Mouse (Mus musculus) spleen, postnatal 36 days (tissue): ENCODE data around the gene Cnpy1.

Experiments
- DNase-seq, 2 experiments: peaks; one replicate each; pipeline ENCODE4 v3.0.0; 2022; ENCODE audit warnings: low spot score in 2 of 2, mixed read lengths in 1 of 2

Cnpy1 gene

DNA sequence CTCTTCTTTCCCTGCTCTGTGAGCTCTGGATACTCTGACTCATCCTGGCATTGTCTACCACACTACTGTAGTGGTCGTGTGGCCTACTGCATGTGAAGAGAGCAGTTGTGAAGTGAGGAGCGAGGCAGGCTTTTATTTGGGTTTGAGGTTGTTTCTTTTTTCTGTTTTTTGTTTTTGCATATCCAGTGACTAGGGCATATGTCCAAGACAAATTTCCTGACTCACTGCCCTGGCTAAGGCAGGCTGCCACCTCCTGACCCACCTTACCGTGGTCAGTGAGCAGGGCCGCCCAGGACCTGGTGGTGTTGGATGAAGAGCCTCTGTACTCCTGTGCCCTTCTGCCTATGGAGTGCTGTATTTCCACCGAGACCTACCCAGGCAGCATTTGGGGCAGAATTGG lies 5.8 kb downstream of the Cnpy1 start:
- DNase-seq = no peak

DNA sequence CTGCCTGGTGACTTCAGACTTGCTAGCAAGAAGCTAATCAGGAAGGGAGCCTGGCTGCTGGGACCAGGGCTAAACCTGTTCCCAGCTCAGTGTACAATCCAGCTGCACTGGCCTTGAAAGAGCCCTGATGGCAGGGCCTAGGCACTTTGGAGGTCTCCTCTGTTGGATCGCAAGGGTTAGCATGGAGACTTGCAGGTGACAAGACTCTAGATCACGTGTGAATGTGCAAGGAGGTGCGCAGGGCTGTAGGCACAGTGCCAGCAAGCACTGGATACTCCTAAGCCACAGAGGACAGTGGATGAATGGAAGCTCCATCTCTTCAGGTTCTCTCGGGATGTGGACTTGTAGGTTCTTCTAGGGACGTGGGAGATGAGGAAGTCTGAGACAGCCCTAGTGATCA lies 6.7 kb downstream of the Cnpy1 start:
- no peak for DNase-seq

DNA sequence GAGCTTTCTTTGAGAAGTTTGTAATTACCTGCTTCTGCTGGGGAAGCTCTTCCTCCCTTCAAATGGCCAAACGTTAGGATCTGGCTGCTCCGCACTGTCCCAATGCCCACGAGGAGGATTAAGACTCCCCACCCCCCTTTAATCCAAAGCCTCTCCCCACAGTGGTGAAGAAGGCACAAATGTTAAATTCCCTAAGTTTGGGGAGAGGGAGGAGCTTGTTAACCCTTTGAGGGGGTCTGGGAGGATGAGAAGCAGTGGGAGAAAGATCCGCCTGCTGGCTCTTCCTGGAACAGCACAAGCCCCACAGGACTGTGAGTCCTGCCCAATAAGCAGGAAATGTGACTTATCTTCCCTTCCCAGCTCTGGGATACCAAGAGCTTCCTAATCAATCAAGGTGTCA lies 7.5 kb downstream of the Cnpy1 start:
- no peak for DNase-seq

DNA sequence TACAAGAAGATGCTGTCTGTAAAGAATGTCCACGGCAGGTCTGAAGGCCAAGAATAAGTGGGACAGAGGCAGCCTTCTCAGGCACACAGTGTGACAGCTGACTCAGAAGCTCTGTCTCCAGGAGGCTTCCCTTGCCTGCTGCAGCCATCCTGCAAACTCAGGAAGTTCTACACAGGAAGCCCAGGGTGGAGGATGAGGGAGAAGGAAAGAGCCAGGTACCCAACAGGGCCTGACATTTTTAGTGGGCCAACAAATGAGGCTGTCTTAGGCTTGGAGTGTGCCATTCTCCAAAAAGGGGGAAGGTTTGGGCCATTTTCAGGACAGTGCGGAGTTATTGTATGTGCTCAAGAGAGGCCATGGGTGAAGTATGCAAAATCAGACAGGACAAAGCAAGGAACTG lies 7.9 kb downstream of the Cnpy1 start:
- no peak for DNase-seq

DNA sequence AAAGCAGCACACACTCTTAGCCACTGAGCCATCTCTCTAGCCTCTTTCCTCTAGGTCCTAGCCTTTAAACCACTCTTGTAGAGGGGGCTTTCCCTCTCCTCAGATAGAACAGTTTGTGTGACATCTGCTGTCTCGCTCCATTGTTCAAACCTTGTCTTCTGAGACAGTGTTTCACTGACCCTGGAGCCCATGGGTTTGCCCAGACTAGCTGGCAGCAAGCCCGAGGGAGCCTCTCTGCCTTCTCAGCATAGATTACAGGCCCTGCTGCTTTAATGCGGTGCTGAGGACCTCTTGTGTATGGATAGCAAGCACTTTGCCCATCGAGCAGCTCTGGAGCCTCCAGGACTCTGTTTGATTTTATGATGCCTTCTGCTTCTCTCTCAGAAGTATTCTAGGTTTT lies 8.6 kb downstream of the Cnpy1 start:
- no peak for DNase-seq

DNA sequence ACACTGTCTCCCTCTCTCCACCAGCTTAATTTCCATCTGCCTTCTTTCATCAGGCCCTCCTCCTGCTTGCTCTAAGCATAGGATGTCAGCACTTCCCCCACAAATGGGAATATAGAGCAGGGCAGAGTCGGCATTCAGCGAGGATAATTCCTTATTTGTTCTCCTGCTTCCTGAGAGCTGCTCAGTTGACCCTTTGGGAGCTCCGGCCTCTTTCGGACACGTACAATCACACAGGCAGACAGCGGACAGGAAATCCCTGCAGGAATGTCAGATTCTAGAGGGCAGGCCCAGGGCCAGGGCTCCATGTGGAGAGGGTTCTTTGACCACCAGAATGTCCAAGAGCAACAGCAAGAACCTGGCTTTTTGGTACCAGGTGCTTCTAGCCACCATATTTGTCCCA lies 9.5 kb downstream of the Cnpy1 start:
- no peak for DNase-seq

DNA sequence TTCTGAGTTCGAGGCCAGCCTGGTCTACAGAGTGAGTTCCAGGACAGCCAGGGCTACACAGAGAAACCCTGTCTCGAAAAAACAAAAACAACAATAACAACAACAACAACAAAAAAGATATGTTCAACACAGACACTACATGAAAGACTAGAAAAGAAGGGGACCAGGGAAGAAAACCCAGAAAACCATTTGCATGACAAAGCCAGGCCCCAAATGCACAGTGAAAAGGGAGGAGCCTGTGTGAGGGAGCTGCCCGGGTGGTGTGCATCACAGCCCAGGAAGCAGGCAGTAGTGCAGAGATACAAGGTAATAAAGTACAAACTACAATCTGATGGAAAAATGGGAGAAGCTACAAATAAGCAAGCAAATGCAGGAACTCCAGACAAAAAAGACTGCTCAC lies 13.5 kb downstream of the Cnpy1 start:
- DNase-seq = no peak

DNA sequence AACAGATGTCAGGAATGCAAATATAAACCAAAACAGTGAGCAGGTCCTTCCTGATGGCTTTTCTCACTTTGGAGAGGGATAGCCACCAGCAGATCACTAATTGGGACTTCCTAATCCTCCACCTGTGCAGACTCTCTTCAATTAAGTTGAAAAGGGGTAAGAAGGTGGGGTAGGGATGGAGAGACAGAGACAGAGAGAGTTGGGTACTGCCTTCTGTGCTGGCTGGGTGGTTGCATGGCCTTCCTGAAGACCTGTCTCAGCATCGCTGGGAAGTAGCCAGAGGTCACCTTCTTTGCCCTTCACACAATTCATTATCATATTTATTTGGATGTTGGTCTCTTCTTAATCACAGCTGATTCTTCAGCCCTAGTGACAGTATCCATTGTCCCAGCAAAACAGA lies 26.0 kb downstream of the Cnpy1 start:
- DNase-seq = no peak

DNA sequence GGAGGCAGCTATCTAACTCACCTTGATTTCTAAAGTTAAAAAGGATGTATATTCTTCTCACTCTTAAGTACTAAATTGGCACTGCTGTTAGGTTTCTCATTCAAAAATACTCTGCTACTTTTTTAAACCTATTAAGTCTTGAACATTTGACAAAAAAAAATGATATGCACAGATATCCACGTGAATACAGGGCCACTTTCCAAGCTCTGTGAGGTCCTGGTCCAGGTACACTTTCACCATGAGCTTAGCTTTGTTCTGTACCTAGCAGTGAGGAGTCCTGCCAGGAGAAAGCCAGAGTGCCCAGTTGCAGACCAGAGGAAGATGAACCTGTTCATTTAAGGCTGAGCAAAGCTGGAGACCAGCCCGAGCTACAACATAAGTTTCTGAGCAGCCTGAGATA lies 32.2 kb downstream of the Cnpy1 start:
- no peak for DNase-seq

DNA sequence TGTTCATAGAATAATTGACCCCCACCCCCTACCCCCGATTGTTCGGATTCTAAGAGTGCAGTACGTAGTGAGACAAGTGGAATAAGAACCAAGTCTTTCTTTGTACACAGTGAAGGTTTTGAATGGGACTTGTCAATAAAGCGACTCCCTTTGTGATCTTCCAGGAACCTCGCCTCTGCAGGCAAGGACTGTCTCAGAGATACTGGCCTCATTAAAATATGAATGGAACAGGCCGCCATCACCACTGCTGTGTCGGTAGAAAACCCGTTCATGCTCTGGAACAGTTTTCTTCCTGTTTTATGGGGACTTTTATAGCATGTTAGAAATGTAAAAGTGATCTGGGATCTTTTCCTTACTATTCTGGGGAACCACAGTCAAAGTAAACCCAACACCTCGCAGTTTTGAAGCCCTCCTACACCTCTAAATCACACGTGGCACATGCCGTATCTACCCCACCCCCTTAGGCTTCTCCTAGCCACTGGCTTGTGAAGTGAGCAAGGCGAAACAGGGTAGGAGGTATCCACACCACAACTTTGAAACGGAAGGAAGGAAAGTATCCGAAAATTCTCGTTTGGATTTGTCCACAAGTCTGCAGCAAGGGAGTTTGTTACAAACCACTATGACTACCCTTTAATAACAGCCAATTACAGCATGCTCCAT lies 33.8 kb downstream of the Cnpy1 start:
- no peak for DNase-seq

DNA sequence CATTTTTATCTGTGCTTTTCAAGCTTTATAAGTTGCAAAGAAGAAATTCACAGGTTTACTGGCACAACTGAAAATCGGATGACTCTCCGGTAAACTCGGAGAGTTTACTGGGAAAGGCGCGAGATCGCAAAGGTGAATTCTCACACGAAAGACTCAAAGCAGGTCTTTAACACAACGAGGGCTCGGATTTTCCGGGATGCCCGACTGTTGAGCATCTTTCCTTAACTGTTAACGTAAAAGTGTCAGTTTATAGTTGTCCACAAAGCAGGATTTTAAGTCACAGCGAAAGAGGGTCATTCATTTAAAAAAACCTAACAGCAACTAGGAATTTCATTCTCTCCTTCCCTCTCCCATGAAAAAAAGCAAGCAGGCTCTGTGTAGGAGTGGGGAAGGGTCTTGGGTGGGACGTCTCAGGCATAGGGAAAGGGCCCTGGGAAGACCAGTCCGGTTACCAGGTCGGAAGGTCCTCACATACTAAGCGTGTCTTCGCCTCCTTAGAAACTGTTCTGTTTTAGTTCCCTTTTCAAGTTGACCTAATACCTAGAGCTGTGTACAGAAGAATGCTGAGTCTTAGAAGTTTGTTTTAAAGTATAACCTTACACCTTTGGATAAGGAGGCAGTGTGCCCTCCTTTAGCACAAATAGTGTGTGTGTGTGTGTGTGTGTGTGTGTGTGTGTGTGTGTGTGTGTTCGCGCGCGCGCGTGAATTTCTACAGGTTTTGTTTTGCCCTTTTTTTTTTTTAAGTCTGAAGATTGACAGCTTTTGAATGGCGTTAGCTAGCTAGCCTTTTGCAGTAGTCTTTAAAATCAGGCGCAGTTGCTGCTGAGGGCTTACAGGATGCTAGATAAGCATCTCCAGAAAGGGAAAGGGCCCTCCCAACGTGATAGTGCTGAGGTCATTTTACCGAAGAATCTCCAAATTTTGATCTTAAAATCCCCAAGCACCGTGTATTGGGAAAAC lies 34.7 kb downstream of the Cnpy1 start:
- DNase-seq = no peak

DNA sequence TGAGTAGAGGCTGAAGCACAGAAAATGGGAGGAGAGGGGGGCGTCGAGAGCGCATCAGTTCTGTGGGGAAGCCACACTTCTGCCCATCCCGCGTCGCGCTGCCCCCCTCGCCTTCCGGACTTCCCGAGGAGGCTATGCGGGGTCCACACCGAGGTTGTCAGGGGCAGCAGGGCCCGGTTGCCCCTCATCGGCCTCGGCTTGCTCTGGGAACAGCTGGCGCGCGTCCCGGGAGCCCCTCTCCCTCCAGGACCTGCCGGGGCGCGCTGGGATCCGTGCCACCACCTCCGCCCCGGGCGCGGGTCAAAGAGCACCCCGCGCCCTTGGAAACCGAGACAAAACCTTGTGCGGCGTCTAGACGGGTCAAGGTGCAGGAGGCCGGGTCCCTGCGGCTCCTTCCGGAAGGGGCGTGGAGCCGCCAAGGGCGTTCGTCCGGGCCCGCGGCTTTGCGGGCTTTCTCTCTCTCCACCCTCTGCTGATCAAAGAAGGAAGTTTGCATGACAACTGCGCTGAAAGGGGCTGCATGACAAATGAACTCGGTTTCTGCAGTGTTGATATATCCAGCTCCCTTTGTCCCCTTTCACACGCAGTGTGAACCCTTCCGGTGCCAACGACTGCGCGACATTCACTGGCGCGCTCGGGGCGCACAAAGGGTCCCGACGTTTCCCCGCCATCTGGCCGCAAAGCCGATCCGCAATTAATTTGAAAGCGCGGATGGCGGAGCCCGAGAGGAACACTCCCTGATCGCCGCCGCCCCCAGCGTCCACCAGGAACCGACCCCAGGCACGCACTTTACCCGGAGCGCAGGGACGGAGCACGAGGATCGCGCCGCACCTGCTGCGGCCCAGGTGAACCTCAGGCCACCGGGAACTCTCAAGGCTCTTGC lies 35.8 kb downstream of the Cnpy1 start:
- no peak for DNase-seq

DNA sequence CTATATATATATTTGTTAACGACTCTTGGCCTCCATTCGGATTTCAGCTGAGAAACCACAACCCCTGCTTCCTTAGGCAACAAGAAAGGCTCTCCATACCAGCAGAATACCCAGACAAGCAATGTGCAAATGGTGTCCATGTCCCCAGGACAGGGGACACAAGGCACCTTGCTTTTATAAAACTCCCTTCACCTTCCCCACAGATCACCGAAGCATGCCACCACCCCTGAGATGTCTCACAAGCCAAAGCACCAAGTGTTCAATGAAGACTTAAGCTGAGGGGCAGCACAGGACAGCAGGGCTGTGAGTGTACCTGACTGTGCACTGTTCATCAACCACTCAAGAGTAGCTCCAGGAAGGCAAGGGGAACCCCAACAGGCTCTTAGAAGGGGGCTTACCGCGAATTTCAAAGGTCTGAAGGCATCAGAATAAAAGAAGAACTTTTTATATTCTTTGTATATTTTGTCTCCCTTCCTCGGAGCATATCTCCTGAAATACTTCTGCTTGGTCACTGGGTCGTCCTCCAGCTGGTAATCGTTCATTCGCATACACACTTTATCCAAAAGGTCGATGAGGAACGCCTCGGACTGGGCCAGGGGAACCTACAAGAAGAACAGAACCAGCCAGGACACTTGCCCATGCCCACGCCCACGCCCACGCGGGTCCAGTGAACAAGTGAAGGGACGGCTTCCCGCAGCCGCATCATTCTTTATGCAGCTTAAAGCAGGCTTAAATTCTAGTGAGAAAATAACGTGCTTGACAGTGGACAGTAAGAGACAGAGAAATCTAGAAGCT lies 36.7 kb downstream of the Cnpy1 start:
- DNase-seq = no peak

DNA sequence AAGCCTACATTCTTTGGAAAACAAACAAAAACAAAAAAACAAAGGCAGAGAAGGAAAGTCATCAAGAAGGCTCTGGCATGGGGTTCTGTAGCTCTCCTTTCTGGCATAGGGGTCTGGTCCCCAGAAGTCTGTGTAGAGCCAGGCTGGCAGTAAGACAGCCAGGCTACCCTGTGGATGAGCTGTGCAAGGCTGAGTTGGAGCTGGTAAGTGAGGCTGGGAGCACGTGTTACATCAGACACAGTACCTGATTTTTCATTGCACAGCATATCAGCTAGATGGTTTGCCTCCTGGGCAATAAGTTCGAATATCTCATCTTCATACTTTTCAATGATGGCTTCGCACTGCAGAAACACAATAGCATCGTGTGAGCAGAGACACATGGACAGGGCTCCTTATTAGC lies 38.6 kb downstream of the Cnpy1 start:
- no peak for DNase-seq

DNA sequence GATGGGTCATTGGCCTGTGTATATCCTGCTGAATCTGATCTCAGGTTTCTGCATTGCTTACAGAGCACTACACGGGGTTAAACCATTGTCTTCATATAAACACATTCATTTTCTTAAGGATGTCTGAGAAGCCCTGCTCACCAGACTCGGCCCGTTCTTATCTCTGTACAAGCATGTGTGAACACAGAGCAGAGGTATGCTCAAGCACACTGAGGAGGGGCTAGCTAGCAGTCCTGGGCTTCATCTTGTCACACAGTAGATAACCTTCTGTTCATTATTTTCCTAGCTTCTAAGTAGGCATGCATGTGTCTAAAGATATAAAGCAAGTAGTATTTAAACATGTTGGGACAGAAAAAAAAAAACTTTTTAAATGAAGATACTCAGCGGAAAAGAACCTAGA lies 39.2 kb downstream of the Cnpy1 start:
- DNase-seq = no peak

DNA sequence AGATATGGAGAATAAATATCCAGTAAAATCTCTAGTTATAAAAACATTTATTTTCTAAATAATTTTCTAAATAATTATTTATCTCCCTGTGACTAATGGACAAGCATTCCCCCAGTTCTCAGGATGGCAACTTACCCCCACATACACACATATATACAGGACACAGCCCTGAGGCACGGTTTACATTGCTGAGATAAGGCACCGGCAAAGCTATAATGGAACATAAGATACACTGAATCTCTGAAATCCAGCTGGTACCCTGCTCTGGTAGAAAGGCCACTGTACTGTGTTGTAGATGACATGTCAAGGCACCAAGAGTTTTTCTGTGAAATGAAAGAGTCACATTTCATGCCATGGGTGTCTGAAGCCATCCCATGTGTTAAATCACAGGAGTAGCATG lies 40.9 kb downstream of the Cnpy1 start:
- DNase-seq = no peak

DNA sequence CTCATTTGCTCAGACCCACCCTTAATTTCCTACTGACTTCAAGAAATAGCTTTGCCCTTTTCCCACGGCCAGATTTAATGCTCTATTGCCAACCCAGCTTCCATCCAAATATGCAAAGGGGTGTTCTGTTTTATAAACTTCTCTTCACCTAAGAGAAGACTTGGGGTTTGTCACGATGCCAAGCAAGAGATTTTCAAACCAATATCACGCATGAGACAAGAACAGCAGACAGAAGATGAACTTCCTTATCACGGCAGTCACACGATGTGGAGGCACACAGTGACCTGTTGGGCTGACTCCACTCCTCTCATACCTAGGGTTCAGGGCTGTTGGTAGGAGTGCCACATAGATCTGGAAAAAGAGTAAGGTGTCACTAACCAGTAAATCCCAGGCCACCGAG lies 42.5 kb downstream of the Cnpy1 start:
- DNase-seq = no peak

DNA sequence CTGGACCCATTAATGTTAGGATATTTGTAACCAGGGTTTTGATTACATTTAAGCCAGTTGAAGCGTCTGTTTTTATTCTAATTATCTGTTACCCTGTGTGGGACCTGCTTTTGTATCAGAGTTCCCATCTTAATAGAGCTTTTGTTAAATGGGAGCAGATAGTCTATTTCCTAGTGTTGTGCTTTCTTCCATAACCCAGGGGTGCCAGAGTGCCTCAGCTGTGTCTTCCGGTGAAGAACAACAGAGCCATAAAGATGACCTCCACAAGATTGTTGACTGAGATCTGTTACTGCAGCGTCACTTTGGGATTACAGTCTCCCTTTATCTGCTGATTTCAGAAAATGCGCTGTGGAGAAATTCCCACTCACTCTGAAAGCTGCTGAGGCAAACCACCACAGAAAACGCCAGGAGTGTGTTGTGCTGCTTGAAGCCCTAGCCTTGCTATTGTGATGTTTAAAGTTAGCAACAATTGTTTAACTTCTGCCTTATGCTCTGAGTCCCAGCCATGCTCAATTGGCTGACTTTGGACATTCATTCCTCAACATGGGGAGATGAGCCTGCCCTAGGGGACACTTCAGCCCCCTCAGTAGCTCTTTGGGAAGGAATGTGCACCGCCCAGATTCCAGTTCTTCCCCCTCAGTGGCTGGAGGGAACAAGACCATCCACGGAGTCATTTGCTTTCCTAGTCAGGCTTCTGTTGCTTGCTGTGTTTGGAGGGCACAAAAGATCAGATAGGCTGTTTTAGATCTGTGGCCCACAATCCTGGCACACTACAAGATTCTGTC lies 46.3 kb downstream of the Cnpy1 start:
- DNase-seq = no peak

DNA sequence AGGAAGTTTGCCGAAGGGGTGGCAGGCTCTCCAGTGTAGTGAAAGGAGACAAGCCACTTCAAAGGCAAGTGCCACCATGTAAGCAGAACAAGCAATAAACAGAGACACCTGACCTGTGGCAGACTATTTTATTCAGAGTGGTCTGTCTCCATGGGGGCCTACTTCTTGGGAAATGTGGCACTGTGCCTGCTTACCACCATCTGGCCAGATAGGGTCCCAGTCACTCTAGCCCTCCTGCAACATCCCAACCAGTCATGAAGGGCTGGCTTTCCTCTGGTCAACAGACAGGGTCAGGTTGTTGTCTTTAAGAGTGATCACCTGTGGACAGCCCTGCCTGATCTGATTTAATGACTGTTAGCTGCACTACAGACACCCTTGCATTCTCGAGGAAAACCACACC lies 50.1 kb downstream of the Cnpy1 start:
- no peak for DNase-seq

DNA sequence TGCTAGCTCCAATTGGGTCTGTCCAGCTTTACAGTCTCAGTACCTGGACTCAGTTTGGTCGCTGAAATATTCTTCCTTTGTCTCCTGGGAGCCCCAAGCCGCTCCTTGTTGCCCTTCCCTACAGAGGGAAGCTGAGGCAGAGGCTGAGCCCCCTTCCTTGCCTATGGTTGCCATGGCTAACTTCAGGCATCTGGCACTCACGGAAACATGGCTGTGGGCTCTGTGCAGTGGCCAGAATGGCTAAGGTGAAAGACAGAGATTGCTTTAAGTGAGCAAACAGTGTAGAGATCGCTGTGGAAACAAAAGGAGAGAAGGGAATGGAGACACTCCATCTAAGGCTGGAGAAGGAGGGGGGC lies 53.5 kb downstream of the Cnpy1 start:
- no peak for DNase-seq
